ENCODE assay signal across 8 mouse cellular contexts in genomic region chr10:126002818-126003506, GRCm38 (mm10). TPM values are rescaled to one million over a fixed set of nuclear protein-coding genes. Genes with fewer than 3 reads are reported as not detected.
DNase-seq lines count a peak whose midpoint lies in the region; ATAC-seq lines count a peak whose summit lies in the region.

No protein-coding gene starts in this region.

- WGBS in midbrain, embryonic 14.5 days: 59% methylated on average over 18 of the region's 18 CpGs
- 57% methylated on average over 18 of the region's 18 CpGs for WGBS in midbrain, embryonic 15.5 days
- WGBS in hindbrain, embryonic 15.5 days: 26% methylated on average over 18 of the region's 18 CpGs
- 59% methylated on average over 18 of the region's 18 CpGs for WGBS in stomach, embryonic 16.5 days

- intact Hi-C loops in left cerebral cortex, postnatal 36 days (cut with DNase I): loop anchor here (5.0 kb wide), 1 partner anchor 106 kb away; no protein-coding TSS in a partner anchor
- intact Hi-C loops in heart, postnatal 14 days (cut with DNase I): no loop called here

- no peak overlapping the region for H3K27ac ChIP-seq in midbrain, embryonic 14.5 days (replicated peaks; ENCODE audit: low read depth, low read length)
- H3K27ac ChIP-seq in midbrain, embryonic 15.5 days: no peak overlapping the region
- no peak overlapping the region for H3K27ac ChIP-seq in hindbrain, embryonic 15.5 days (replicated peaks)
- H3K27ac ChIP-seq in stomach, embryonic 16.5 days (ENCODE audit: low read length): peak overlapping the region; percentile 60

- no peaks in the 10 kb centered on the region for H3K9me3 ChIP-seq in midbrain, embryonic 14.5 days (ENCODE audit: control insufficient read depth, low read length)
- H3K9me3 ChIP-seq in midbrain, embryonic 15.5 days: no peaks in the 10 kb centered on the region
- no peaks in the 10 kb centered on the region for H3K9me3 ChIP-seq in hindbrain, embryonic 15.5 days
- no peaks in the 10 kb centered on the region for H3K9me3 ChIP-seq in stomach, embryonic 16.5 days (replicated peaks; ENCODE audit: control insufficient read depth, low read length)

- H3K4me2 ChIP-seq in midbrain, embryonic 14.5 days (ENCODE audit: low read length): no peak overlapping the region
- no peak overlapping the region for H3K4me2 ChIP-seq in midbrain, embryonic 15.5 days
- peak overlapping the region; percentile 39 for H3K4me2 ChIP-seq in hindbrain, embryonic 15.5 days
- no peak overlapping the region for H3K4me2 ChIP-seq in stomach, embryonic 16.5 days (ENCODE audit: low read depth, low read length)

- no peaks in the 10 kb centered on the region for H3K4me1 ChIP-seq in midbrain, embryonic 14.5 days (ENCODE audit: control insufficient read depth, insufficient read depth, low read length)
- H3K4me1 ChIP-seq in midbrain, embryonic 15.5 days: peaks cover 7% of the 10 kb centered on the region
- peaks cover 17% of the 10 kb centered on the region; the same call in 1 of the 2 replicates for H3K4me1 ChIP-seq in hindbrain, embryonic 15.5 days (replicated peaks)
- H3K4me1 ChIP-seq in stomach, embryonic 16.5 days (ENCODE audit: control insufficient read depth, insufficient read depth, low read length): peaks cover 6% of the 10 kb centered on the region

- no peak for ATAC-seq in midbrain, embryonic 14.5 days (ENCODE audit: low FRiP score, low TSS enrichment)
- ATAC-seq in midbrain, embryonic 15.5 days (replicated peaks): no peak
- ATAC-seq in hindbrain, embryonic 15.5 days (ENCODE audit: low FRiP score, low read depth): no peak
- ATAC-seq in stomach, embryonic 16.5 days (ENCODE audit: insufficient read depth, low FRiP score): no peak

- DNase-seq in midbrain, embryonic 14.5 days: peak; percentile 51
- DNase-seq in left cerebral cortex, postnatal 36 days (ENCODE audit: low spot score in 2 of 2): peak; percentile 35 to 49
- no peak for DNase-seq in adrenal gland, adult (ENCODE audit: inconsistent age in 2 of 2, low spot score in 1 of 2)
- no peak for DNase-seq in heart, postnatal 14 days
- DNase-seq in gastrocnemius, postnatal 10 days: no peak

- H3K27me3 ChIP-seq in midbrain, embryonic 14.5 days (ENCODE audit: control insufficient read depth, insufficient read depth, low read length): no peaks in the 10 kb centered on the region
- H3K27me3 ChIP-seq in midbrain, embryonic 15.5 days (replicated peaks): no peaks in the 10 kb centered on the region
- no peaks in the 10 kb centered on the region for H3K27me3 ChIP-seq in hindbrain, embryonic 15.5 days
- no peaks in the 10 kb centered on the region for H3K27me3 ChIP-seq in stomach, embryonic 16.5 days (ENCODE audit: control insufficient read depth, insufficient read depth, low read length)

- H3K36me3 ChIP-seq in midbrain, embryonic 14.5 days (ENCODE audit: control insufficient read depth, insufficient read depth, low read length): peaks cover 12% of the 10 kb centered on the region; the same call in 1 of the 2 replicates
- H3K36me3 ChIP-seq in midbrain, embryonic 15.5 days (replicated peaks): no peaks in the 10 kb centered on the region
- no peaks in the 10 kb centered on the region for H3K36me3 ChIP-seq in hindbrain, embryonic 15.5 days
- peaks cover 22% of the 10 kb centered on the region for H3K36me3 ChIP-seq in stomach, embryonic 16.5 days (ENCODE audit: control insufficient read depth, insufficient read depth, low read length)

- H3K4me3 ChIP-seq in midbrain, embryonic 14.5 days (replicated peaks; ENCODE audit: low read depth, low read length): no peak overlapping the region
- H3K4me3 ChIP-seq in midbrain, embryonic 15.5 days: no peak overlapping the region
- no peak overlapping the region for H3K4me3 ChIP-seq in hindbrain, embryonic 15.5 days
- no peak overlapping the region for H3K4me3 ChIP-seq in stomach, embryonic 16.5 days (replicated peaks; ENCODE audit: low read length)

- H3K9ac ChIP-seq in midbrain, embryonic 14.5 days (replicated peaks; ENCODE audit: low read length): no peak overlapping the region
- H3K9ac ChIP-seq in midbrain, embryonic 15.5 days: no peak overlapping the region
- no peak overlapping the region for H3K9ac ChIP-seq in hindbrain, embryonic 15.5 days
- no peak overlapping the region for H3K9ac ChIP-seq in stomach, embryonic 16.5 days (ENCODE audit: low read length)

RNA-seq across cellular contexts. Expression of gene Lrig3, which starts 37.0 kb away (rescaled TPM):
- 2.4 and 5.5 TPM in 2 replicates for polyA plus RNA-seq in midbrain, embryonic 14.5 days (2014; fragmentation: Nextera tagmentation; extraction: Ambion mirVana)
- 4.0 and 4.1 TPM in 2 replicates for polyA plus RNA-seq in midbrain, embryonic 15.5 days (2015; fragmentation: Nextera tagmentation; extraction: Ambion mirVana)
- 4.1 and 4.4 TPM in 2 replicates for polyA plus RNA-seq in hindbrain, embryonic 15.5 days (2015; fragmentation: Nextera tagmentation; extraction: Ambion mirVana)
- 1 to 10 TPM; 3.4 TPM for total RNA-seq in left cerebral cortex, postnatal 36 days (2021)
- polyA plus RNA-seq in stomach, embryonic 16.5 days (2015; fragmentation: Nextera tagmentation; extraction: Ambion mirVana): 17.4 and 17.5 TPM in 2 replicates
- 1 to 10 TPM; 2.2 to 2.5 TPM for total RNA-seq in heart, postnatal 14 days (2021)
- 10 to 100 TPM in 1 of 2 experiments, 1 to 10 TPM in 1; 8.3 to 11.2 TPM for total RNA-seq in gastrocnemius, postnatal 10 days (2021)

Comparison
In these comparisons a context has a peak if more than half of its experiments do, and no peak if none do; other contexts are left out.
1. DNase-seq: peak in midbrain, embryonic 14.5 days (single experiment) and left cerebral cortex, postnatal 36 days (2 of 2); none in adrenal gland, adult (0 of 2), heart, postnatal 14 days (0 of 2) and gastrocnemius, postnatal 10 days (single experiment).